Mouse (Mus musculus) thymus, postnatal 10 days (tissue): ENCODE data around the gene Fntb.
"Not testable (repeated sequence)": the region's sequence is repeated elsewhere in the genome, so short reads cannot be mapped to it uniquely, and the experiment has no call there.

ENCODE experiments used
- DNase-seq, 2 experiments: peaks; one replicate each; pipeline ENCODE4 v3.0.0; 2021; ENCODE audit warnings: low spot score in 2 of 2

The Fntb gene

DNA sequence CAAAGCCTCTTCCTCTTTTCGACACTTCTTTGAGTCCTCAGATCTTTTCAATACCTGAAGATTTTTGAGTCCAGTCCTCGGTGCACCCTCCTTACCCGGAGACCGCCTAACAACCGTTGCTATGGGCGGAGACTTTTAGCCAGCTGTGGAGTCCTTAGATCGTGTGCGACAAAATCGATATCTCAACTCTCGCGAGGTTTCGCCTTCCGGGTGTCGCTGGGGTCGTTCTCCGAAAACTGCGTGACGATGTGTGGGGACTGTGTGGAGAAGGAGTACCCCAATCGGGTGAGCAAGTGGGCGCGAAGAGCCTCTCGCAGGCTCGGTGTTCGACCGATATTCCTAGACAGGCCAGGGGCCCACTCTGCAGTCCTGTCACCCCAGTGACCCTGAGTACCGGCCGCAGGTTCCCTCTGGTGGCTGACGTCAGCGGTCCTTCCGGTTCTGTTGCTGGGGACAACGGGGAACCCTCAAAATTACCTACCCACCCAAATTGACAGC is at the start of gene Fntb, which contains the start of gene Churc1:
TSS of gene Fntb (plus strand) at position 236 of the 498 bp plus-strand sequence.
TSS of gene Churc1 (plus strand) at position 185 of the 498 bp plus-strand sequence.
- DNase-seq: peak; percentile 93 to 98

DNA sequence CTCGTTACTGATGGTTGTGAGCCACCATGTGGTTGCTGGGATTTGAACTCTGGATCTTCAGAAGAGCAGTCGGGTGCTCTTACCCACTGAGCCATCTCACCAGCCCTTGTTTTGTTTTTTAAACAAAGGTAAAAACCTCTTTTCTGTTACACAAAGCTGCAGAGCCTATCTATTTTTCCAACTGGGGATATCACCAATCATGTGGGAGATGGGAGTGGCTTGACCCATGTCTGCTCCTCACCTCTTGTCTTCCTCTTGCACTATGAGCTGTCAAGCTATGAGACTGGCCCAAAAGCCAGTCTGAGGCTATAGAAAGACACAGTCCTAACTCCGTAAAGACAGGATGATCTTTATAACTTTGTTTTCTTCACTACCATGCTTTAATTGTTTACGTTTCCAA is 47.0 kb upstream of the Fntb start:
- no peak for DNase-seq

DNA sequence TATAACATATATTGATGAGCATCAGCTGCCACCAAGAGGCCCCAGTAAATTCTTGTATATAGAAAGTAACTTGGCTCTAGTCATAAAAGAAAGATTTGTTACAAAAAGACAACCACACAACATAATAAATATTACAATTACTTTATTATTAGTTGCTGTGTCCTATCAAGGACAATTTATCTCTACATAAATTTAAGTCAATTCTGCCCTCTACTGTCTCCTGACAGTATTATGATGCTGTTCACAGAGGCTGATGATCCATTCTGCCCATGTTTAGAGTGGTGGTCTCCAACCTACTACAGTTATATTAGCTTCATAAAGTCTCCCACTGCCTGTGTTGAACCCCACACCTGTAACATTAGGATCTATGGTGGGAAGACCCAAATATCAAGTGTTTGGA is 44.8 kb upstream of the Fntb start:
- no peak for DNase-seq

DNA sequence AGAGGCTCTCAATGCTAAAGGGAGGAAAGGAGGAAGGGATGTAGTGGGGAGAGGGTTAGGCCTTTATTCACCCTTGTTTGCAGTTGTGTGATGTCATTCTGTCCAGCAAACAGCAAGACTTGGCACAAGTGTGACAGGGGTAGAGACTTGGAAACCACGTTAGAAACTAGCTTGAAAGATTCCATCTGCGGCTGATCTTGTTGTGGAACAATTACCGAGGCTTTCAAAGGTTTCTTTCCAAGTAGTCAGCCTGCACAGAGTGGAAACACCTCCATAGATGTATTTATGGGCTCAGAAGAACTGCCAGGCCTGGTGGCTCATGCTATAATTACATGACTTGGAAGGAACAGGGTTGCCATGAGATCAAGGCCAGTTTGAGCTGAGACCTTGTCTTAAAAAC is 43.4 kb upstream of the Fntb start:
- DNase-seq: no peak

DNA sequence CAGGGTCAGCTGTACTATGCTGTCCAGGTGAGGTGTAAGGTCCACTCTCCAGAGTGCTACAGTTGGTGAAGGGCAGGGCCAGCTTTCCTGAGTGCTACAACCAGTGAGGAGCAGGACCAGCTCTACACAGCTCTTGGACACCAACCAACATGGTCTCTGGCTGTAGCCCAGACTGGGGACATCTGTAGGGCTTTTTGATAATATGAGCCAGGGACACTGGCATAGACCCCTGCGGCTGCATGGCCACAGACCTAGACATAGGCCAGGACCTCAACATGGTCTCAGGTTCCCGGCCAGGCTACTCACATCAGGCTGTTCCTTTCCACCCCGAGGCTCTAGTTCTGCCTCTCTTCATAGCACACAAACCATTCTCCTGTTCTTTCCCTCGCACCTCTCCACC is 37.4 kb upstream of the Fntb start:
- no peak for DNase-seq

DNA sequence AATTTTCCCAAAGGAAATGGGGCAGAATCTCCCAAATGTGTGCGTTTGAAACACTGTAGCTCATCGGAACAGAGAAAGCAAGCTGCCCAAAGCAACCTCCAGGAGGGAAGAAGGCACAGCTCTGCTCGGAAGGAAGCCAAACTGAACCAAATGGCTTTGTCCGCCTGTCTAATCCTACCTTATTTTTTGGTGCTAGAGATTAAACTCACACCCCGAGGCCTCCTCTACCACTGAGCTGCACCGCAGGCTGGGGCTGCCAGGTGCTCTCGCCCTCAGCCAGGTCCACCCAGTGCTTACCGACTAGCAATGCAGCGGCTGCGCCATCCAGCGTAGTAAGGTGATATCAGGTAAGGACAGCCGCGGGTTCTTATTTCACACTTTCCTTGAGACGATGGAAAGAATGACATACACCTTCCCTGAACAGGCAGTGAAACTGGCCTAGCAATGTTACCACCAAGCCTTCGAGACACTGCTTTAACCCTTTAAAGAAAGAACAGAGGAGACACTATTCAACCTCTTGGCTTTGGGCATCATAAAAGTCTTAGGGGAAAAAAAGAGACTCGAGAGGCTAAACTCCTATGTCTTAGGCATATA is 14.4 kb upstream of the Fntb start:
- DNase-seq: no peak

DNA sequence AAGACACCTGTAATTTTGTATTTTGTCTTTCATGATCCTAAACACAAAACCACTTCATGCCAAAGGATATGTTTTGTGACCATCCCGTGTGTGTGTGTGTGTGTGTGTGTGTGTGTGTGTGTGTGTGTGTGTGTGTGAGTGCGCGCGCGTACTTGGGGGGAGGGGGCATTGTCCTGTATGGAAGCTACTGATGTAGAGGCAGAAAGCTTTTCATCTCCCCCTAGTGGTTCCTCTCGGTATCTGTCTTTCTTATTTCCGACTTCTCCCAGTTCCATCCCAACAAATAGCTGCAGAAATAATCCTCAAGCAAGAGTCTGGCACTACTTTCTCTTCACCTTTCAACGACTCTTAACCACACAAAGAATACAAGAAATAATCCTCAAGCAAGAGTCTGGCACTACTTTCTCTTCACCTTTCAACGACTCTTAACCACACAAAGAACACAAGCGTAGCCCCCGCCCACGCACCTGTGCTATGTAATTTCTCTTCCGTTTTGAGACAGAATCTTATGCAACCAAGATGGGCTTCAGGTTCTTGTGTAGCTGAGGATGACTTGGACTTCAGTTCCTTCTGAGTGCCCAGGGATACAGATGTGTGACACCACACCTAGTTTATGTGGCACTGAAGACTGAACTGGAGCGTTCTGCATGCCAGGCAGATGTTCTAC is 12.6 kb upstream of the Fntb start:
- peak; percentile 42 to 72 for DNase-seq

DNA sequence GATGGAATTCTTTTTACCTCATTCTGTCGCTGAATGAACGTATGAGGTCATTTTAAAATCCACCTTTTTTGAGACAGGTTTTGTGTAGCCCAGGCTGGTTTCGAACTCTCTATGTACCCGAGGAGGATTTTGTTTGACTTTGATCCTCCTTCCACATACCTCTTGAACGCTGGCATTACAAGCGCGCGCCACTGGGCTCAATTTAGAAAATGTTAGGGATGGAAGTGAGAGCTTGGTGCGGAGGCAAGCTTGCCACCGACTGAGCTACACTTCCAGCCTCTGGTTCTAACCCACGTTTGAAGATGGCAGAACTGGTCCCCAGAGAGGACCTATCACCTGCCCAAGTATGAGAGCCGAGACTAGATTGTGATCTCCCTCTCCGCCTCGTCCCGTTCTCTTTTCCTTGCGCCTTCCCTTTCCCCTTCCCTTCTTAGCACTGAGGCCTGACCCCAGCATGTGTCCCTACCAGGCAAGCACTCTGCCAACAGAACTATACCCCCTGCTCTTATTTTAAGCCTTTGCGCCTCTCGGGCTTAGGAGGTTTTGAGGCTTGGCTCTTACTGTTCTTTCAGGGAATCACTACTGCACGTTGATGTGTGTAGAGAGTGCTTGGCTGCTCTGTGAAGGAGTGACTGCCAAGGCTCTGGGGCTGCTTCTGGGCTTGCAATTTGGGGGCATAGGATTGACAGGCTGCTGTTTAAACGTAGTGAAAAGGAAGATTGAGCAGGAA is 677 bp downstream of the Fntb start:
- peak in 1 of 2 experiments; percentile 23 for DNase-seq

DNA sequence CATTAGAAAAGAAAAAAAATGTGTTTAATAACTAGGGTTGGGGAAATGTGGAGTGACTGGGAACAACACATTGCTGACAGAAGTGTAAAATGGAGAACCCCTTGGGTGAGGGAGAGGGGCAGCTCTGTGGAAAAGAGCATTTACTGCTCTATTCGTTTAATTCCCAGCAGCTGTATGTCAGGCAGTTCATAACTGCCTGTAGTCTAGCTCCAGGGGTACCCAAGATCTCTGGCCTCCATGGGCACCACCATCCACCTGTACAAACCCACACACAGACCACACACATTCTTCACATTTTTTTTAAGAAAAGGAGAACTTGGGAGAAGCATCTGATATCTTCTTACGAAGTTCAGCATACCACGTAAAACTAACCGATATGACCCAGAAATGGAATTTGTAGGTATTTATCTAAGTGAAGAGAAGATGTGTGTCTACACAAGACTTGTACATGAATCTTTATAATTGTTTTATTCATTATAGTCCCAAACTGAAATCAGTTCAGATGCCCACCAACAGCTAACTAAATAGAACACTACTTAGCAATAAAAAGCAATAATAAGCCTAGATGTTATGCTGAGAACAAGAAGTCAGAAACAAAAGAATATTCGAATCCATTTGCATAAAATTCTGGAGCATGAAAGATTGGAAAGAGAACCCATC is 5.6 kb downstream of the Fntb start:
- DNase-seq: no peak

DNA sequence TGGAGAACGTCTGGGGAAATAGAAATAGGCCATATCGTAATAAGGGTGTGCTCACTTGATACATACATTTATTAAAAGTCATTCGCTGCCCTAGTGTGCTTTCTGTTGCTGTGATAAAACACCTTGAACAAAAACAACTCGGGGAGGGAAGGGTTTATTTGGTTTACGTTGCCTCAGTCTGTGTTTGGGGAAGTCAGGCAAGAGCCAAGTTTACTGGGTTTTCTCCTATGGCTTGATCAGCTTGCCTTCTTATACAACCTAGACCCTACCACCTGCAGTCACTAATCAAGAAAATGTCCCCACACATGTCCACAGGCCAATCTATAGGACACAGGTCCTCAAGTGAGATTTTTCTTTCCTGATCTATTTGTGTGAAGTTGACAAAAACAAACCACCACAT is 6.2 kb downstream of the Fntb start:
- no peak for DNase-seq

DNA sequence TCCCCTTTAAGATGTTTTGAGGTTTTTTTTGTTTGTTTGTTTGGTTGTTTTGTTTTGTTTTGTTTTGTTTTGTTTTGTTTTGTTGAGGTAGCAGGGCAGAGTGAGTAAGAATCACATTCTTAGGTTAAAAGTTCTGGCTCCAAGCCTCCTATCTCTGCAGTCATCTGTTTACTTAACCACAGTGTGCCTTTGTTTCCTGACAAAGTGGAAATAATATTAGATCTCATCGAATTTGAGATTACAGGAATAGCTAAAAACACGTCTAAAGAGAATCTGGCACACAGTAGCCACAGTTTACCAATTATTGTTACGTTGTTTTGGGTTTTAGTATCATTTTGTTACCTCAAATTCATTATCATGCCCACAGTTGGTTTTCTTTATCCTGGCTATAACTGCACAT is 9.3 kb downstream of the Fntb start:
- no peak for DNase-seq

DNA sequence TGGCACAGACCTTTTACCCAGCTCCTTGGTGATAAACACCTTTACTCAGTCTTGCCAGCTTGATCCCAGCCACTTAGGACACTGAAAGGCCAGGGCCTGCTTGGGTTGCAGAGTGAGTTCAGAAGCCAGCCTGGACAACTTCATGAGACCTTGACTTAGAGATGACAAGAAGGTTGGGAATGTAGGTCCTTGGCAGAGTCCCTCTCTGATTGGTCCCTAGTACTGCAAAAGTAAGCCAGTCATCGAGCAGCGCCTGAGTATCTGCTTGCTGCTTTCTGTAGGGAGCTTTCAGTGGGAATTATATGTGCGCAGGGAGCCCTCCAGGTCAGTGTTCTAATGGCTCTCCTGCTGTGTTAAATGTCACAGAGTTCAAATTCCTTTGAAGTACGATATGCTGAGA is 9.7 kb downstream of the Fntb start:
- DNase-seq: no peak

DNA sequence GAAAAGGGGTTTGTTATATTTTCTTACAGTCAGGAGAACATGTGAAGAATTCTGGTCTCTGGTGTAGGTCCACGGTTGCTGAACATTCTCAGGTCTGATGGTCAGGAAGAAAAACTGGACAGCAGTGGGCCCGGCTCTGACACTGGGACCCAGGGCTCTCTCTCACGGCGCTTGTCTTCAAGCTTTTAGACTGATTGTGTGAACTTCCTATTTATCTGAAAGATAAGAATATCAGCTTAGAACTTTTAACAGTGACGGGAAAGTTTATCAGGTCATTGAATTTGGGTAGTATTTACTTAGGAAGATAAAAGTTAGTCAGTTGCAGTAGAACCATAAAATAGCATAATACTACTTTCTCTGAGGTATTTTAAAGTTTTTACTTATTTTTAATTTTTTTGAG is 11.5 kb downstream of the Fntb start:
- DNase-seq: no peak

DNA sequence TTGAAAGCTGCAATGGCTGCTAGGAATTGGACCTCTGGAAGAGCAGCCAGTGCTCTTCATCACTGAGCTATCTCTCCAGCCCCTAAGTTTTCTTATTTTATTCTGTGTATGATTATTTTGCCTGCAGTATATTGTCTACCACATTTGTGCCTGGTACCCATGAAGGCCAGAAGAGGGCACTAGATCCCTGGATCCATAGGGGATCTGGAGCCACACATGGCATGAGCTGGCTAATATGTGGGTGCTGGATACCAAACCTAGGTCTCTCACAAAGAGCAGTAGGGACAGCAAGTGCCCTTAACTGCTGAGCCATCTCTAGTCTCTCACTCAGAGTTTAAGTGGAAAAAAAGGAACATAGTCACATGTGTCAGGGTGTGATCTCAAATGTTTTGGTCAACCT is 12.5 kb downstream of the Fntb start:
- no peak for DNase-seq

DNA sequence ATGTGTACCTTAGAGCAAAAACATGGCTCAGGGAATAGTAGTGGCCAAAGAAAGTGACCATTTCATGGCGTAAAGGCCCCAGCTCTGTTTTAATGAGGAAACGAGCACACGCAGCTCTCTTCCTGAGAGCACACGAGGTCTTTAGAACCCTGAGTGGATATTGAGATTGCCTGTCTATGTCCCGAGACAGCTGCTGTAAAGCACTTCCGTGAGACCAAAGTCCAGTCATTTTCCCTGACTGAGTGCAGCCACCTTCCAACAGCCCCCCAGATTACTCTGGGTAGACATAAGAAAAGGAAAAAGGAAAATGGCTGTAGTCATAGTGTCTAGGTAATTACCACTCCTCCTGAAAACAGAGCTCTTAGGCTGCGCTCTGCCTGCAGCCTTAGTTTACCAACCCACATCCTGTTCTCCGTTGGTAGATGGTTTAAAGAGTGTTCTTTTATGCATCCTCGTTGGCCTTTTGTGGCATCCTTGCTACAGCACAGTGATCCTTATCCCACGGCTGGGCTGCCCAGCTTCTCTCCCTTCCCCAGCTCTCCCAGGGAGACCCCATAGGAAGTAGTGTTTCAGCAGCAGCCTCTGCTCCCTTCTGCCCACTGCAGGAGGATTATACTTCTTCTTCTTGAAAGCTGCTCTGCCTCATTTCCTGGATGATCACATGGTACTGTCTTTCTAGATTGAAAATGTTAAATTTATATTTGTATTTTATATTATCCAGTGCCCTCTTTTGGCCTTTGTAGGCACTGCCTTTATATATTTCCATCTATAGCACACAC is 13.1 kb downstream of the Fntb start:
- DNase-seq: no peak

DNA sequence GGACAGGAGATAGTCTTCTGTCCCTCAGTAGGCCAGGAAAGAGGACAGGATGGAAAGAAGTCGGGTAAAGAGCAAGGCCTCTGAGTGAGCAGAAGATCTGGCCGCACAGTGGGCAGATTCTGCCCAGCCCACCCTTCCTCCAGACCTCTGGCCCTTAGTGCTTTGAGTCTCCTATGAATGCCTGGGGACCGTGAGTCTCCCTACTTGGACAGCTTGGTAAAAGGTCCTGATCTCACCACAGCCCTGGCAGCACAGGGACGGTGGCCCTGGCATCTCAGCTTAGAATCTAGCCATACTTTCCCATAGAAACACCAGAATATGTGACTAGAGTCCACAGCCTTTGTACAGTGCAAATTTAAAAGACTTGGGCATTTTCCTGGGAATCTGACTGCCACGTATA is 14.6 kb downstream of the Fntb start:
- DNase-seq: no peak

DNA sequence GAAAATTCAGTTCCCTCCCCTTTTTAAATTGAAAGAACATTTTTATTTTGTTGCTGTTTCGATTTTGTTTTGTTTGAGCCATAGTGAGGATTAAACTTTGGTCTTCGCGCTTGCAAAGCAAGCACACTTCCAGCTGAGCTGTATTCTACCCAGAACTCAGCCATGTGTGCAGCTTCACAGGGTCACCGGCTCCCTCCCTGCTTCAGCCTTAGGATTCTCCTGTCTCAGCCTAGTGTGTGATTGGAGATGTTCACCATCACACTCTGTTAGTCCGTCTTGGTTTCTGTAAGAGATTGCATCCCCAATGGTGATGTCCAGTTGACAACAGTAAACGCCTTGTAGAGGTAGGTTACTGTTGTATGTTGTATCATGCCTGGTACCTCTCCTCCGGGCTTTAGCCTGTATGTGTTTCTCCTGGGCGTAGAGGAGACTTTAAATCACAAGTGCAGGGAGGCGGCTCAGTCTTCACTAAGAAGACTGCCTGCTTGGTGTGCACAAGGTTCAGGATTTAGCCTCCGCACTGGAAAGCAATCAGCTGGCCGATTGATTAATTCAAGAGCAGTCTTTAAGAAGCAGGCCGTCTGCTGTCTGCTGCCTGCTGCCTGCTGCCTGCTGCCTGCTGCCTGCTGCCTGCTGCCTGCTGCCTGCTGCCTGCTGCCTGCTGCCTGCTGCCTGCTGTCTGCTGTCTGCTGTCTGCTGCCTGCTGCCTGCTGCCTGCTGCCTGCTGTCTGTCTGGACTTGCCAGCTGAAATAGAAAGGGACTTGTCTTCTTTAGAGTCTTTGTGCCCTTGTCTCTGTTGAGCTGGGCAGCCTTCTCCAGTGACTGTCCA is 15.5 kb downstream of the Fntb start:
- DNase-seq: no peak

DNA sequence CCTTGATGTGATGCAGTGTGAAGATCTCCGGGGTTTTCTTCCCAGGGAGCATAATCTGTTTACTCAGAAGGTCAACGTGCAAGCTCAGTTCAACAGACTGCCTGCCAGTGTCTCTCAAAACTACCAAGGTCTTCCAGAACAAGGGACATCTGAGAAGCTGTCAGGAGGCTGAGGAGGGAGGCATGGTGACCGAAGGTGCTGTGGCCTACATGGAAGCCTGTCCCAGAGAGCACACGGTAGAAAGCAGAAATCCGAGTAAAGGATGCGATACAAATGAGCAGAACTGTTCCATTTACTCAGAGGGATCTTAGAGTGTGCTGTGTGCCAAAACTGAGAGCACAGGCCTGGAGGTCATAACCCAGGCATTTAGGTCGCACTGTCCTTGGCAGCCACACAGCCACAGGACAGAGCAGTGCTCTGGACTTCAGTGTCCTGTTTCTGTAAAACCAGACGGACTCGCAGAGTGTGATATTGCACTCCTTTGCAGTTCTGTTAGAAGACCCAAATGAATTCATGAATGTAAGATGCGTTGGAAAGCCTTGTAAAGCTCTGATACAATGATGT is 18.7 kb downstream of the Fntb start:
- no peak for DNase-seq

DNA sequence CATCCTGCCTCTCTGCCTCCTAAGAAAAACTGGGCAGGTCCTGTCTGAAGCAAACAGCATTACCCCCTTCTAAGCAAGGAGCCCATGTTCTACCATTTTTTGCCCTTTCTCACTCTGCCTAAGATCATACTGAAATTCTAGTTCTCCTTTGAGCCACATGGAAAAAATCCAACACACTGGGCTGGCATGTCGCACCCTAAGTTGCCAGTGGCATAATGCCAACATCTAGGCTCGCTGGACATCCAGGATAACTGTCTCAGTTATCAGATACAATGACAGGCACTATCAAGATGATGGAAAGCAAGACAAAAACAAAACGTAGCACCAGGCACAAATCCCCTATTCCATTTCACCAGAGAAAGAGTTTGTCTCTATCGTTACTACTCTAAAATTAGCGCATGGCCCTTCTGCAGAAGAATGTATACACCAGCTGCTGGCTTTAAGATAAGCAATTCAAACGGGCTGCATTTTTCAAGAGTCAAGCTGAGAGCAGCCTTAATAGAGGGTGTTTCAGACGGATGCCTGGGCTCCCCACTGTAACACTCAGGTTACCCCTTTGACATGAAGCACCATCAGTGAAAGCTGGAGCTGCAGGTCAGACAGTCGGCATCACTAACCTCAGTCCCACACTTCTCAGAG is 25.2 kb downstream of the Fntb start:
- DNase-seq: no peak

DNA sequence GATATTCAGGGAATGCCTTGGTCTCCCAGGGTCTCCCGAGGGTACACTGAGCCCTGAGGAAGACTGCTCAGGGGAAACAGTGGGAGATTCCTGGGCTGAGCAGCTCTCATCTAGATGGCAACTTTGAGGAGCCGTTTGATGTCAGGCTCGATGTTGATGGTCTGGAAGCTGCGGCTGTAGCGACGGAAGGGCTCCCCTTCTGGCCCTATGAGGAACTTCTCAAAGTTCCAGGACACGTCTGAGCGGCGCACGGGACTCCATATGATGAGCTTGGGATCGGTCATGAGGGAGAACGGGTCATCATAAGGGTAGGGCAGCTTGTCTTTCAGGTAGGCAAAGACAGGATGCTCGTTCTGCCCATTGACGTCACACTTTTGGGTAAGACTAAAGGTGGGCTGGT is 27.2 kb downstream of the Fntb start:
- DNase-seq: not testable (repeated sequence)
